Mouse (Mus musculus): Measurements from ENCODE around the gene Artn.

Gene Artn

GRCm38 (mm10) chr4:117918762-117919161, 10.8 kb downstream of the Artn start:
- no peak for DNase-seq (ENCODE audit: low spot score in 2 of 2)

- DNase-seq (ENCODE audit: low spot score in 2 of 2), result no peak
Observed at GRCm38 (mm10) chr4:117918261-117918660, 11.3 kb downstream of the Artn start.

GRCm38 (mm10) chr4:117917847-117918246, 11.7 kb downstream of the Artn start:
- DNase-seq (ENCODE audit: low spot score in 2 of 2), result no peak

- no peak for DNase-seq (ENCODE audit: low spot score in 2 of 2)
Observed at GRCm38 (mm10) chr4:117917402-117917801, 12.2 kb downstream of the Artn start.

GRCm38 (mm10) chr4:117916386-117916785, 13.2 kb downstream of the Artn start:
- no peak for DNase-seq (ENCODE audit: low spot score in 2 of 2)

- DNase-seq (ENCODE audit: low spot score in 2 of 2), result no peak
Observed at GRCm38 (mm10) chr4:117915489-117916105, 14.0 kb downstream of the Artn start.

GRCm38 (mm10) chr4:117914591-117915442, 14.7 kb downstream of the Artn start, which contains the start of gene Ipo13:
Ipo13 (minus strand) TSS chr4:117914999.
- DNase-seq (ENCODE audit: low spot score in 2 of 2), result peak; percentile 86 to 99

- DNase-seq (ENCODE audit: low spot score in 2 of 2), result no peak
Observed at GRCm38 (mm10) chr4:117914031-117914430, 15.5 kb downstream of the Artn start.

- DNase-seq (ENCODE audit: low spot score in 2 of 2), result no peak
Observed at GRCm38 (mm10) chr4:117913421-117913820, 16.1 kb downstream of the Artn start.

GRCm38 (mm10) chr4:117912685-117913273, 16.8 kb downstream of the Artn start:
- DNase-seq (ENCODE audit: low spot score in 2 of 2), result no peak

- no peak for DNase-seq (ENCODE audit: low spot score in 2 of 2)
Observed at GRCm38 (mm10) chr4:117912131-117912561, 17.4 kb downstream of the Artn start.

GRCm38 (mm10) chr4:117908834-117909453, 20.6 kb downstream of the Artn start:
- DNase-seq (ENCODE audit: low spot score in 2 of 2), result no peak

- no peak for DNase-seq (ENCODE audit: low spot score in 2 of 2)
Observed at GRCm38 (mm10) chr4:117906196-117906595, 23.4 kb downstream of the Artn start.

- no peak for DNase-seq (ENCODE audit: low spot score in 2 of 2)
Observed at GRCm38 (mm10) chr4:117904761-117905160, 24.8 kb downstream of the Artn start.

- no peak for DNase-seq (ENCODE audit: low spot score in 2 of 2)
Observed at GRCm38 (mm10) chr4:117904094-117904493, 25.5 kb downstream of the Artn start.

- no peak for DNase-seq (ENCODE audit: low spot score in 2 of 2)
Observed at GRCm38 (mm10) chr4:117898111-117898510, 31.5 kb downstream of the Artn start.

- no peak for DNase-seq (ENCODE audit: low spot score in 2 of 2)
Observed at GRCm38 (mm10) chr4:117896031-117896430, 33.5 kb downstream of the Artn start.

- DNase-seq (ENCODE audit: low spot score in 2 of 2), result no peak
Observed at GRCm38 (mm10) chr4:117895339-117895738, 34.2 kb downstream of the Artn start.

- DNase-seq (ENCODE audit: low spot score in 2 of 2), result no peak
Observed at GRCm38 (mm10) chr4:117894601-117895000, 35.0 kb downstream of the Artn start.

- DNase-seq (ENCODE audit: low spot score in 2 of 2), result peak in 1 of 2 experiments; percentile 30
Observed at GRCm38 (mm10) chr4:117893376-117893775, 36.2 kb downstream of the Artn start.

- peak; percentile 64 to 65 for DNase-seq (ENCODE audit: low spot score in 2 of 2)
Observed at GRCm38 (mm10) chr4:117891738-117892161, 37.8 kb downstream of the Artn start, which contains the start of gene Dph2. Dph2 (minus strand) TSS chr4:117892032.

- DNase-seq (ENCODE audit: low spot score in 2 of 2), result no peak
Observed at GRCm38 (mm10) chr4:117890750-117891149, 38.8 kb downstream of the Artn start.
